Mouse (Mus musculus): ENCODE data around the gene Ism2.

DNA sequence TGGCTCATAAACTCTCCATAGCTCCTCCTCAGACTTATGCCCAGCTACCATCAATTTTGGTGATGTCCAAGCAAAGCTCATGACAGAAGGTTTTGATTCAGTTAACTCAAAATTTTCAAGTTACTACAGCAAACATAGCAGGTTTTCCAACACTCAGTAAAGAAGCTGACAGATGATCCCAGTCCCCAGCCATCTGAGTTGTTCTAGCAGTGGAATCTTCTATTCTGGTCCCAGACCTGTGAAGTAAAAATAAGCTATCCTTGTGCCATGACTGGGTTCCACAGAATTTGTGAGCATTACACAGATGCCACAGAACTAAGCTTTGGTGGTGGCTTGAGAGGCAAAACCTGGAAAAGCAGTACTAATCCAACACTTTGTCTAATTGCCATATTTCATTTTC, 34.3 kb upstream of the Ism2 start:
- no peak for TF ChIP-seq POLR2A (IDR thresholded peaks at IDR 0.05; ENCODE audit: low read depth, low read length)
- no peak for TF ChIP-seq CTCF (IDR thresholded peaks at IDR 0.05; ENCODE audit: extremely low read depth, insufficient read depth, insufficient read length, insufficient replicate concordance)

All from spleen, adult 2 months (tissue).